Mouse (Mus musculus) embryonic facial prominence, embryonic 14.5 days (tissue): ENCODE measurements at regions not wholly inside any gene's neighbourhood (a gene's known extent, or its start where the extent isn't known, plus 50 kb on each side); places are given as distances from the start of the nearest gene placed in this dataset.

Experiments used
- ATAC-seq: fragments of 200-750 bp; cut with Nextera tagmentation; 2 replicates; pipeline ENCODE4 v1.8.0; 2017; ENCODE audit warnings: low read depth, moderate number of reproducible peaks, moderate TSS enrichment
- DNase-seq: peaks from one replicate; pipeline ENCODE4 v3.0.0-alpha.2; 2015; ENCODE audit warnings: low spot score
- H3K27ac ChIP-seq: fragments of 300-500 bp; sonication (generic); replicated peaks from 2 replicates; pipeline ENCODE4 v1.5.1; 2014; ENCODE audit warnings: low read depth, mild to moderate bottlenecking, low read length, moderate library complexity
- H3K27me3 ChIP-seq: fragments of 300-500 bp; sonication (generic); replicated peaks from 2 replicates; pipeline ENCODE4 v1.6.1; 2014; ENCODE audit warnings: low read length; ENCODE audit not compliant: control insufficient read depth, insufficient read depth
- H3K36me3 ChIP-seq: fragments of 300-500 bp; sonication (generic); 2 replicates; pipeline ENCODE4 v1.6.1; 2014; ENCODE audit warnings: low read length, mixed read lengths; ENCODE audit not compliant: control insufficient read depth, insufficient read depth
- H3K4me1 ChIP-seq: fragments of 300-500 bp; sonication (generic); 2 replicates; pipeline ENCODE4 v1.6.1; 2014; ENCODE audit warnings: antibody characterized with exemption, low read length; ENCODE audit not compliant: control insufficient read depth, insufficient read depth
- H3K4me2 ChIP-seq: fragments of 300-500 bp; sonication (generic); 2 replicates; pipeline ENCODE4 v1.6.1; 2014; ENCODE audit warnings: low read depth, mild to moderate bottlenecking, low read length, moderate library complexity, mixed read lengths
- H3K4me3 ChIP-seq: fragments of 300-500 bp; sonication (generic); 2 replicates; pipeline ENCODE4 v1.5.1; 2014; ENCODE audit warnings: low read depth, mild to moderate bottlenecking, low read length
- H3K9ac ChIP-seq: fragments of 300-500 bp; sonication (generic); 2 replicates; pipeline ENCODE4 v1.6.1; 2014; ENCODE audit warnings: low read depth, mild to moderate bottlenecking, low read length, moderate library complexity, mixed read lengths
- H3K9me3 ChIP-seq: fragments of 300-500 bp; sonication (generic); 2 replicates; pipeline ENCODE4 v1.6.1; 2016; ENCODE audit warnings: low read length; ENCODE audit not compliant: control insufficient read depth
- WGBS: fragments of 180-500 bp; shearing (Covaris S2); extraction: QIAGEN DNeasy Blood & Tissue Kit; methylation state at CpG from one replicate; pipeline ENCODE4 v1.1.7; 2014; 5-methylcytosine and 5-hydroxymethylcytosine counted together

GRCm38 (mm10) chrX:12916684-12917083 lies 154.6 kb upstream of the Usp9x start:
- no peaks in the 10 kb centered on the region for H3K4me1 ChIP-seq
- ATAC-seq (peak; percentile 72; the same call in 1 of the 2 replicates), DNase-seq (peak; percentile 18)
- peak overlapping the region; percentile 3; the same call in 1 of the 2 replicates for H3K4me3 ChIP-seq
- no peaks in the 10 kb centered on the region for H3K36me3 ChIP-seq
- H3K9ac ChIP-seq, result no peak overlapping the region
- H3K4me2 ChIP-seq, result peak overlapping the region; percentile 44
- WGBS, result 40% methylated on average over 10 of the region's 11 CpGs
- no peaks in the 10 kb centered on the region for H3K27me3 ChIP-seq
- no peaks in the 10 kb centered on the region for H3K9me3 ChIP-seq
- H3K27ac ChIP-seq, result no peak overlapping the region

- no peak overlapping the region for H3K27ac ChIP-seq
- no peaks in the 10 kb centered on the region for H3K9me3 ChIP-seq
- no peaks in the 10 kb centered on the region for H3K27me3 ChIP-seq
- ATAC-seq (no peak), DNase-seq (no peak)
- no peak overlapping the region for H3K9ac ChIP-seq
- no peaks in the 10 kb centered on the region for H3K36me3 ChIP-seq
- H3K4me1 ChIP-seq, result no peaks in the 10 kb centered on the region
- 73% methylated on average over 7 of the region's 7 CpGs for WGBS
- H3K4me3 ChIP-seq, result no peak overlapping the region
- no peak overlapping the region for H3K4me2 ChIP-seq
These were observed 138.4 kb upstream of the Med14 start for GRCm38 (mm10) chrX:12900256-12900655.

GRCm38 (mm10) chrX:12891468-12891867 lies 129.6 kb upstream of the Med14 start:
- H3K36me3 ChIP-seq, result no peaks in the 10 kb centered on the region
- H3K4me2 ChIP-seq, result no peak overlapping the region
- WGBS, result 63% methylated on average over 7 of the region's 7 CpGs
- no peak for ATAC-seq
- DNase-seq, result peak; percentile 17
- H3K4me3 ChIP-seq, result no peak overlapping the region
- no peak overlapping the region for H3K27ac ChIP-seq
- no peaks in the 10 kb centered on the region for H3K9me3 ChIP-seq
- no peak overlapping the region for H3K9ac ChIP-seq
- no peaks in the 10 kb centered on the region for H3K4me1 ChIP-seq
- H3K27me3 ChIP-seq, result no peaks in the 10 kb centered on the region

- ATAC-seq (no peak), DNase-seq (no peak)
- Histone ChIP-seq H3K36me3 (no peaks in the 10 kb centered on the region), H3K9me3 (no peaks in the 10 kb centered on the region), H3K9ac (no peak overlapping the region), H3K4me3 (no peak overlapping the region), H3K27ac (no peak overlapping the region), H3K4me2 (no peak overlapping the region), H3K4me1 (no peaks in the 10 kb centered on the region), H3K27me3 (no peaks in the 10 kb centered on the region)
- WGBS, result 52% methylated on average over 3 of the region's 3 CpGs
These were observed 127.6 kb upstream of the Med14 start for GRCm38 (mm10) chrX:12889482-12889808.

DNA sequence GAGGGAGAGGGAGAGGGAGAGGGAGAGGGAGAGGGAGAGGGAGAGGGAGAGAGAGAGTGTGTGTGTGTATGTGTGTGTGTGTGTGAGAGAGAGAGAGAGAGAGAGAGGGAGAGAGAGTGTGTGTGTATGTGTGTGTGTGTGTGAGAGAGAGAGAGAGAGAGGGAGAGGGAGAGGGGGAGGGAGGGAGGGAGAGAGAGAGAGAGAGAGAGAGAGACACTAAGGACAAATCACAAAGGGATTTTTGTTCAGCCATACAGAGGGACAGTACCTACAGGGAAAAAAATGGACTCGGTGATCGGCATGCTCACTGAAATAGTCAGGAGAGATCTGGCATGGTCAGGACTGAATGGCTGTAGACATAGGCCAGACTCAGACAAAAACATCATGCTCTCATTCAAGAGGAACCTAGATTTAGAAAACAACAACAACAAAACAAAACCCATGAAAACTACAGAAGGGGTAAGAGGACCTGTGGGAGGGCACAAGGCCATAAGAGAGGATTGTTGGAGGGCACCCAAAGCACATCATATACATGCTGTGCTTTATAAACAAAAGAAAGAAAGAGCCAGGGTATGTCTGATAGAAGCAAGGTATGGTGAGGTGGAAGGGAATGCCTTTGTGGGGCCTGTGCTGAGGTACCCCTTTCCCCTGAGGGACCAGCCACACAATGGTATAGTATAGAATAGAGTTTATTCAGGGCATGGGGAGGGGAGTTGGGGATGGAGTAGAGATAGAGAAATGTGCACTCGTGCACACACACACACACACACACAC lies 127.0 kb upstream of the Med14 start:
- H3K9ac ChIP-seq, result no peak overlapping the region
- no peaks in the 10 kb centered on the region for H3K27me3 ChIP-seq
- WGBS, result 50% methylated on average over 3 of the region's 3 CpGs
- H3K27ac ChIP-seq, result no peak overlapping the region
- no peak overlapping the region for H3K4me3 ChIP-seq
- ATAC-seq (no peak), DNase-seq (no peak)
- no peaks in the 10 kb centered on the region for H3K9me3 ChIP-seq
- no peaks in the 10 kb centered on the region for H3K4me1 ChIP-seq
- no peak overlapping the region for H3K4me2 ChIP-seq
- H3K36me3 ChIP-seq, result no peaks in the 10 kb centered on the region

DNA sequence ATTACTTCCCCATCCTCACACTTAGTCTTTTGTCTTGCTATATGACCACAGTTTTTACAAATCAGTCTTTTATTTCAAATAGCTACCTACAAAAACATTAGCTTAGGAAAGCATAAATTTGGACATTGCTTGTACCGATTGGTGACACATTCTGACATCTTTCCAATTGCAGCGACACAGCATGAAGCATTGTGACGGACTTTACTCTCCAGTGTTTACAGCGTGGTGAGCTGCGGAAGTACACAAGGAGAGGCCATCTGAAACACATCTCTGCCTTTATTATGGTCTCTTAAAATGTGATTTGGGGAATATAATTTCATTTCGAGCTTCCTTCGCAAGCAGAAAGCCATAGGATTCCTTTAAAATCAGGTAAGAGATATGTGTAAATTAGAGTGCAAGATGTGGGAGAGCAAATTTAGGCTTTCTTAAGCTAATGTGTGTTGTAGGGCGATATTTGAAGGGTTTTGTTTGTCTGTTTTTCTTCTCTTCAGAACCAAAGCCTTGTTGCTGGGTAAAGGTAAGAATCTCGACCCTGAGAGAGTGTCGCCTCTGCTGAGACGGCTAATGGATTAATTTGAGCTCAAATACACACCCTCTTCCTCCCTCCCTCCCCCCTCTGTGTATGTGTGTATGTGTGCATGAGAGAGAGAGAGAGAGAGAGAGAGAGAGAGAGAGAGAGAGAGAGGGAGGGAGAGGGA lies 126.3 kb upstream of the Med14 start:
- H3K4me3 ChIP-seq, result no peak overlapping the region
- WGBS, result 55% methylated on average over 11 of the region's 11 CpGs

DNA sequence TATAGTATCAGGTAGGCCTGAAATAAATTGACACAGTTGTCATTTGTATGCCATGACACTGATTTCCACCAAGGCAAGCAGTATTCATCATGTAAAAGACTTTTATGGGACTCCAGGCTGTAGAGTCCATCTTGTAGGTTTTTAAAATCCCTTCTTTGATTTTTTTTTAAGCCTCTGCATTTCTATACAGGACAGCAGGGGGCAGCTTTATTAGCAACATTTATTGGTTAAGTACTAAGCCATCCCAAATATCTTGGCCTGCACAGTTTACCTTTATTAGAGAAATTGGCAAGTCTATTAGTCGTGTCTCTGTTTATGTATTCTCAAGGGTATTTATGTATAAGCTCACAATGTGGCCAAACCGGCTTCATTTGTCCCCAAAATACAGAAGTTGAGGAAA lies 125.6 kb upstream of the Med14 start:
- no peak for ATAC-seq
- H3K9ac ChIP-seq, result no peak overlapping the region
- H3K36me3 ChIP-seq, result no peaks in the 10 kb centered on the region
- DNase-seq, result no peak
- H3K27ac ChIP-seq, result no peak overlapping the region; the same call in 1 of the 2 replicates
- no peaks in the 10 kb centered on the region for H3K4me1 ChIP-seq
- no peaks in the 10 kb centered on the region for H3K9me3 ChIP-seq
- H3K4me2 ChIP-seq, result no peak overlapping the region
- H3K4me3 ChIP-seq, result no peak overlapping the region
- WGBS, result 46% methylated on average over 2 of the region's 2 CpGs
- no peaks in the 10 kb centered on the region for H3K27me3 ChIP-seq

More for the DNA sequence above, 126.3 kb upstream of the Med14 start:
- H3K4me1 ChIP-seq, result no peaks in the 10 kb centered on the region
- DNase-seq (no peak), ATAC-seq (no peak)
- H3K27me3 ChIP-seq, result no peaks in the 10 kb centered on the region
- H3K36me3 ChIP-seq, result no peaks in the 10 kb centered on the region
- H3K9me3 ChIP-seq, result no peaks in the 10 kb centered on the region
- no peak overlapping the region; the same call in 1 of the 2 replicates for H3K27ac ChIP-seq
- no peak overlapping the region for H3K9ac ChIP-seq
- H3K4me2 ChIP-seq, result no peak overlapping the region

DNA sequence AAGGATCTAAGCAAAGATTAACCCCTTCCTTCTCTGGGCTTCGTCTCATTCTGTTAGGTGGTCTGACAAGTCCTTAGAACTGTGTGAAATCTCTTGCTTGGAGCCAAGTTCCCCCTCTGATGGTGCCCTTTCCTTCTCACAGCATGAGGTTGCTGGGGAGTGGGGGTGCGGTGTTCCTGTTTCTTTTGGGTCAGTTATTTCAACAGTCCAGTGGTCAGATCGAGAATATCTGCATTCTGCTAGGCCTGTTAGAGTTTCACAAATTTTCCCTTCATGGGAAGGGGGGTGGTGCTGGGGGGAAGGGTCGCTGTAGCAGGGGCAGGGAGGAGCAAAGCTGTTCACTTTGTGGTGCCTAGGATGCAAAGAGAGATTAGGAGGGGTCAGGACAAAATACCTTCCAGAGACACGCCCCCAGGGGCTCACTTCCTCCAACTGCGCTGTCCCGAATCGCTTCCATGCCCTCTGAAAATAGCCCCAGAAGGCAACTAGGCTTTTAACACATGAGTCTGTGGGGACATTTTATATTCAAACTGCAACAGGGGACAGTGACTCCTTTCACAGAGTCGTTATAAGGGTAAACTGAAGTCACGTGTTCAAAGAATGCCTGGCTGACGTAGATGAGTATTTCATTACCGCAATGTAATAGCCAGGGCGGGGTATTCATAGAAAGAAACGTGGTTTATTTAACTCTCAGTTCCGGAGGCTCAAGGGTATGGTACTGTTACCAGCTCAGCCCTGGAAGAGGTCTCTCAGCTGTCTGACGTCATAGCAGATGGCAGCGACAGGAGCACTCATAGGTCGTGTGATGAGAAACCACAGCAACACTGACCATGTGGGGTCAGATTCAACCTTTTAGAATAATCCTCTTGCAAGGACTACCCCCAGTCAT lies 124.5 kb upstream of the Med14 start:
- DNase-seq, result peak; percentile 33
- Histone ChIP-seq H3K36me3 (no peaks in the 10 kb centered on the region), H3K27ac (no peak overlapping the region), H3K9ac (no peak overlapping the region), H3K4me3 (peak overlapping the region; percentile 14), H3K9me3 (no peaks in the 10 kb centered on the region), H3K4me1 (no peaks in the 10 kb centered on the region), H3K4me2 (peak overlapping the region; percentile 45), H3K27me3 (no peaks in the 10 kb centered on the region)
- WGBS, result 21% methylated on average over 18 of the region's 18 CpGs
- peak; percentile 80 for ATAC-seq
